Mouse (Mus musculus) lung, postnatal 0 days (tissue): ENCODE measurements at regions not wholly inside any gene's neighbourhood (a gene's known extent, or its start where the extent isn't known, plus 50 kb on each side); places are given as distances from the start of the nearest gene placed in this dataset.

Experiments
- ATAC-seq: fragments of 200-750 bp; cut with Nextera tagmentation; 2 replicates; pipeline ENCODE4 v1.8.0; 2017; ENCODE audit warnings: moderate library complexity
- DNase-seq: peaks from one replicate; pipeline ENCODE4 v3.0.0-alpha.2; 2016; ENCODE audit warnings: low spot score
- H3K27ac ChIP-seq: fragments of 300-500 bp; sonication (generic); 2 replicates; pipeline ENCODE4 v1.5.1; 2014; ENCODE audit warnings: antibody characterized with exemption, mild to moderate bottlenecking, low read length, mixed read lengths
- H3K27me3 ChIP-seq: fragments of 300-500 bp; sonication (generic); replicated peaks from 2 replicates; pipeline ENCODE4 v1.6.1; 2014; ENCODE audit warnings: low read length, mixed read lengths; ENCODE audit not compliant: insufficient read depth
- H3K36me3 ChIP-seq: fragments of 300-500 bp; sonication (generic); 2 replicates; pipeline ENCODE4 v1.6.1; 2014; ENCODE audit warnings: low read length, mixed read lengths; ENCODE audit not compliant: insufficient read depth
- H3K4me1 ChIP-seq: fragments of 300-500 bp; sonication (generic); 2 replicates; pipeline ENCODE4 v1.6.1; 2014; ENCODE audit warnings: antibody characterized with exemption, low read depth, low read length, mixed read lengths; ENCODE audit not compliant: insufficient read depth
- H3K4me2 ChIP-seq: fragments of 300-500 bp; sonication (generic); replicated peaks from 2 replicates; pipeline ENCODE4 v1.6.1; 2014; ENCODE audit warnings: low read depth, mild to moderate bottlenecking, low read length, moderate library complexity, mixed read lengths
- H3K4me3 ChIP-seq: fragments of 300-500 bp; sonication (generic); 2 replicates; pipeline ENCODE4 v1.5.1; 2014; ENCODE audit warnings: low read depth, low read length
- H3K9ac ChIP-seq: fragments of 300-500 bp; sonication (generic); replicated peaks from 2 replicates; pipeline ENCODE4 v1.6.1; 2014; ENCODE audit warnings: low read depth, mild to moderate bottlenecking
- H3K9me3 ChIP-seq: fragments of 300-500 bp; sonication (generic); 2 replicates; pipeline ENCODE4 v1.6.1; 2016; ENCODE audit warnings: low read length, mixed read lengths
- CTCF ChIP-seq: IDR thresholded peaks from 2 replicates; pipeline ENCODE4 v1.5.1; 2016; ENCODE audit warnings: antibody characterized with exemption, mild to moderate bottlenecking
- EP300 ChIP-seq: IDR thresholded peaks from 2 replicates; pipeline ENCODE4 v1.6.1; 2016; ENCODE audit warnings: antibody characterized with exemption, mild to moderate bottlenecking, control low read depth
- WGBS: fragments of 180-500 bp; shearing (Covaris S2); extraction: QIAGEN DNeasy Blood & Tissue Kit; methylation state at CpG from one replicate; pipeline ENCODE4 v1.1.7; 2014; 5-methylcytosine and 5-hydroxymethylcytosine counted together

- WGBS, result 61% methylated on average over 7 of the region's 7 CpGs
- no peak overlapping the region for H3K9ac ChIP-seq
- H3K4me2 ChIP-seq, result no peak overlapping the region
- H3K27me3 ChIP-seq, result no peaks in the 10 kb centered on the region
- H3K9me3 ChIP-seq, result no peaks in the 10 kb centered on the region
- DNase-seq (no peak), ATAC-seq (no peak)
- H3K36me3 ChIP-seq, result no peaks in the 10 kb centered on the region
- no peak for TF ChIP-seq EP300
- no peak for TF ChIP-seq CTCF
- H3K4me1 ChIP-seq, result no peaks in the 10 kb centered on the region
- no peak overlapping the region for H3K27ac ChIP-seq
- no peak overlapping the region for H3K4me3 ChIP-seq
These were observed 267.3 kb downstream of the Igsf11 start for GRCm38 (mm10) chr16:39159725-39160124.

GRCm38 (mm10) chr16:39162684-39163083, 270.2 kb downstream of the Igsf11 start:
- 28% methylated on average over 1 of the region's 1 CpGs for WGBS
- Histone ChIP-seq H3K27ac (no peak overlapping the region), H3K9me3 (no peaks in the 10 kb centered on the region), H3K4me1 (no peaks in the 10 kb centered on the region), H3K36me3 (no peaks in the 10 kb centered on the region), H3K27me3 (no peaks in the 10 kb centered on the region), H3K4me2 (no peak overlapping the region), H3K9ac (no peak overlapping the region), H3K4me3 (no peak overlapping the region)
- ATAC-seq (no peak), DNase-seq (no peak)
- no peak for TF ChIP-seq EP300
- no peak for TF ChIP-seq CTCF

GRCm38 (mm10) chr16:39191861-39192260, 299.4 kb downstream of the Igsf11 start:
- H3K9me3 ChIP-seq, result no peaks in the 10 kb centered on the region
- H3K36me3 ChIP-seq, result no peaks in the 10 kb centered on the region
- no peak for TF ChIP-seq EP300
- no peak for TF ChIP-seq CTCF
- WGBS, result 84% methylated on average over 4 of the region's 4 CpGs
- H3K4me2 ChIP-seq, result no peak overlapping the region
- no peak overlapping the region for H3K27ac ChIP-seq
- no peak for DNase-seq
- no peaks in the 10 kb centered on the region for H3K27me3 ChIP-seq
- no peak overlapping the region for H3K9ac ChIP-seq
- no peak overlapping the region for H3K4me3 ChIP-seq
- H3K4me1 ChIP-seq, result no peaks in the 10 kb centered on the region
- no peak for ATAC-seq

- Histone ChIP-seq H3K4me3 (no peak overlapping the region), H3K4me1 (no peaks in the 10 kb centered on the region), H3K9ac (no peak overlapping the region), H3K4me2 (no peak overlapping the region), H3K27ac (no peak overlapping the region), H3K9me3 (no peaks in the 10 kb centered on the region), H3K36me3 (no peaks in the 10 kb centered on the region), H3K27me3 (no peaks in the 10 kb centered on the region)
- ATAC-seq (no peak), DNase-seq (no peak)
- 97% methylated on average over 1 of the region's 1 CpGs for WGBS
- no peak for TF ChIP-seq CTCF
- TF ChIP-seq EP300, result no peak
These were observed 303.0 kb downstream of the Igsf11 start for GRCm38 (mm10) chr16:39195431-39195830.

- no peak overlapping the region for H3K27ac ChIP-seq
- ATAC-seq (no peak), DNase-seq (no peak)
- no peak for TF ChIP-seq CTCF
- TF ChIP-seq EP300, result no peak
- WGBS, result 47% methylated on average over 2 of the region's 2 CpGs
- H3K9me3 ChIP-seq, result no peaks in the 10 kb centered on the region
- no peaks in the 10 kb centered on the region for H3K4me1 ChIP-seq
- no peak overlapping the region for H3K9ac ChIP-seq
- no peak overlapping the region for H3K4me2 ChIP-seq
- H3K36me3 ChIP-seq, result no peaks in the 10 kb centered on the region
- no peak overlapping the region for H3K4me3 ChIP-seq
- H3K27me3 ChIP-seq, result no peaks in the 10 kb centered on the region
These were observed 304.4 kb downstream of the Igsf11 start for GRCm38 (mm10) chr16:39196896-39197295.

- no peak overlapping the region for H3K4me2 ChIP-seq
- no peak overlapping the region for H3K4me3 ChIP-seq
- ATAC-seq (no peak), DNase-seq (no peak)
- no peak overlapping the region for H3K9ac ChIP-seq
- H3K27ac ChIP-seq, result no peak overlapping the region
- H3K27me3 ChIP-seq, result no peaks in the 10 kb centered on the region
- WGBS, result 65% methylated on average over 8 of the region's 8 CpGs
- no peaks in the 10 kb centered on the region for H3K36me3 ChIP-seq
- H3K9me3 ChIP-seq, result no peaks in the 10 kb centered on the region
- H3K4me1 ChIP-seq, result no peaks in the 10 kb centered on the region
- no peak for TF ChIP-seq CTCF
- TF ChIP-seq EP300, result no peak
These were observed 331.1 kb downstream of the Igsf11 start for GRCm38 (mm10) chr16:39223551-39223950.

- H3K9me3 ChIP-seq, result no peaks in the 10 kb centered on the region
- H3K36me3 ChIP-seq, result no peaks in the 10 kb centered on the region
- no peak overlapping the region for H3K4me3 ChIP-seq
- no peak for TF ChIP-seq CTCF
- TF ChIP-seq EP300, result no peak
- ATAC-seq, result no peak
- 51% methylated on average over 7 of the region's 7 CpGs for WGBS
- no peak for DNase-seq
- no peak overlapping the region for H3K9ac ChIP-seq
- H3K4me2 ChIP-seq, result no peak overlapping the region
- no peaks in the 10 kb centered on the region for H3K4me1 ChIP-seq
- H3K27ac ChIP-seq, result no peak overlapping the region
- H3K27me3 ChIP-seq, result no peaks in the 10 kb centered on the region
These were observed 337.0 kb downstream of the Igsf11 start for GRCm38 (mm10) chr16:39229501-39229900.
